Mouse (Mus musculus) midbrain, embryonic 14.5 days (tissue): Measurements from ENCODE around the gene Gjb5. TPM values are rescaled to one million over a fixed set of nuclear protein-coding genes. Genes with fewer than 3 reads are reported as not detected.

ENCODE experiments used
- ATAC-seq: fragments of 200-750 bp; cut with Nextera tagmentation; 2 replicates; pipeline ENCODE4 v1.8.0; 2017; ENCODE audit warnings: moderate number of reproducible peaks, moderate library complexity; ENCODE audit not compliant: low FRiP score, low TSS enrichment
- DNase-seq: peaks from one replicate; pipeline ENCODE4 v3.0.0-alpha.2; 2015
- H3K27ac ChIP-seq: fragments of 300-500 bp; sonication (generic); replicated peaks from 2 replicates; pipeline ENCODE4 v1.5.1; 2014; ENCODE audit warnings: mild to moderate bottlenecking, low read depth, low read length, moderate library complexity
- H3K27me3 ChIP-seq: fragments of 300-500 bp; sonication (generic); 2 replicates; pipeline ENCODE4 v1.6.1; 2014; ENCODE audit warnings: low read length, control low read depth, mixed read lengths; ENCODE audit not compliant: control insufficient read depth, insufficient read depth
- H3K36me3 ChIP-seq: fragments of 300-500 bp; sonication (generic); 2 replicates; pipeline ENCODE4 v1.6.1; 2014; ENCODE audit warnings: low read length, control low read depth; ENCODE audit not compliant: control insufficient read depth, insufficient read depth
- H3K4me1 ChIP-seq: fragments of 300-500 bp; sonication (generic); 2 replicates; pipeline ENCODE4 v1.6.1; 2014; ENCODE audit warnings: mild to moderate bottlenecking, antibody characterized with exemption, low read length, control low read depth; ENCODE audit not compliant: control insufficient read depth, insufficient read depth
- H3K4me2 ChIP-seq: fragments of 300-500 bp; sonication (generic); 2 replicates; pipeline ENCODE4 v1.6.1; 2014; ENCODE audit warnings: mild to moderate bottlenecking, low read length, moderate library complexity
- H3K4me3 ChIP-seq: fragments of 300-500 bp; sonication (generic); replicated peaks from 2 replicates; pipeline ENCODE4 v1.5.1; 2014; ENCODE audit warnings: low read depth, low read length
- H3K9ac ChIP-seq: fragments of 300-500 bp; sonication (generic); replicated peaks from 2 replicates; pipeline ENCODE4 v1.6.1; 2014; ENCODE audit warnings: mild to moderate bottlenecking, low read length, moderate library complexity
- H3K9me3 ChIP-seq: fragments of 300-500 bp; sonication (generic); 2 replicates; pipeline ENCODE4 v1.6.1; 2016; ENCODE audit warnings: low read length, control low read depth, mixed read lengths; ENCODE audit not compliant: control insufficient read depth
- WGBS: fragments of 180-500 bp; shearing (Covaris S2); extraction: QIAGEN DNeasy Blood & Tissue Kit; methylation state at CpG from one replicate; pipeline ENCODE4 v1.1.7; 2014; 5-methylcytosine and 5-hydroxymethylcytosine counted together
- polyA plus RNA-seq: library from polyadenylated mRNA; unstranded; fragments of >200 nt; fragmentation: Nextera tagmentation; extraction: Ambion mirVana; gene quantifications from 2 replicates; pipeline ENCODE4 v1.2.1, GENCODE M21; 2014

The Gjb5 gene
- polyA plus RNA-seq, 1 experiment from 2014 or later = not detected

DNA sequence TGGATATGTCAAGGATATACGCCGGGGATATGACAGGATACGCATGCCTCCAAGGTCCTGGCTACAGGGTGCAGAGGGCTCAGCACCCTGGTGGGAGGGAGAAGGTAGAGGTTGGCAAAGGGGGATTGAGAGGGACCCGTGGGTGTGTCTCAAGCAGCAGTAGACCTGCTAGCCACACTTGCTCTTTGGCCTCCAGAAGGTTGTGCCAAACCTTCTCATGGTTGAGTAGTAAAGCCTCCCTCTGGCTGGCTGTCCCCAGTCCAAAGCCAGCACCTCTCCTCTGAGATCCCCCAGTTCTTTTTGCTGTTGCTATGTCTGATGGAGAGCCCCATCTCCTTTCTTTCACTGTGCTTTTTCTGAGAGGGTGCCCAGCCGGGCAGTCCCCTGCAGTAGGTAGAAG lies 32.7 kb downstream of the Gjb5 start:
- WGBS = 89% methylated on average over 5 of the region's 5 CpGs
- ATAC-seq (no peak), DNase-seq (no peak)
- Histone ChIP-seq H3K4me3 (no peak overlapping the region), H3K4me2 (no peak overlapping the region), H3K27ac (no peak overlapping the region), H3K4me1 (peaks cover 5% of the 10 kb centered on the region; the same call in 1 of the 2 replicates), H3K27me3 (peaks cover 6% of the 10 kb centered on the region), H3K9me3 (no peaks in the 10 kb centered on the region), H3K36me3 (no peaks in the 10 kb centered on the region), H3K9ac (no peak overlapping the region)

DNA sequence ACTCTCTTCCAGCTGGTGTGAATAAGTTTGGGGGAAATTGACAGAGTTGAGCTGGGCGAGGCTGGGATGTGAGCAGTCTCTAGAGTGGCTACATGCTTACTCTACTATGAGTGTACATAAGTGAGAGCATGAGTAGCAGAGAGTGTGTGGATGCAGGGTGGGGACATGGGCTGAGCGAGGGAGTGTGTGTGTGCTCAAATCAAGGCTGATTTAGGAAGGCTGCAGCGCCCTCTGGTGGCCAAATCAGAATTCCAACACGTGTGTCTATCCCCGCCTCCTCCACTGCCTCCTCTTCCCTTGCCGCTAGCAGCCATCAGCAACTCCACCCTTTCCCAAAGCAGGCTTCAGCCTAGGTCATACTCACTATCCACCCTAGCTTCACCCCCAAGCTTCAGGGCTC lies 33.2 kb downstream of the Gjb5 start:
- no peak overlapping the region for H3K4me2 ChIP-seq
- no peaks in the 10 kb centered on the region for H3K9me3 ChIP-seq
- no peak overlapping the region for H3K4me3 ChIP-seq
- H3K9ac ChIP-seq = no peak overlapping the region
- DNase-seq (peak; percentile 94), ATAC-seq (no peak; the same call in 1 of the 2 replicates)
- H3K27ac ChIP-seq = no peak overlapping the region
- H3K36me3 ChIP-seq = no peaks in the 10 kb centered on the region
- WGBS = 5% methylated on average over 6 of the region's 6 CpGs
- peaks cover 1% of the 10 kb centered on the region; the same call in 1 of the 2 replicates for H3K27me3 ChIP-seq
- no peaks in the 10 kb centered on the region for H3K4me1 ChIP-seq

DNA sequence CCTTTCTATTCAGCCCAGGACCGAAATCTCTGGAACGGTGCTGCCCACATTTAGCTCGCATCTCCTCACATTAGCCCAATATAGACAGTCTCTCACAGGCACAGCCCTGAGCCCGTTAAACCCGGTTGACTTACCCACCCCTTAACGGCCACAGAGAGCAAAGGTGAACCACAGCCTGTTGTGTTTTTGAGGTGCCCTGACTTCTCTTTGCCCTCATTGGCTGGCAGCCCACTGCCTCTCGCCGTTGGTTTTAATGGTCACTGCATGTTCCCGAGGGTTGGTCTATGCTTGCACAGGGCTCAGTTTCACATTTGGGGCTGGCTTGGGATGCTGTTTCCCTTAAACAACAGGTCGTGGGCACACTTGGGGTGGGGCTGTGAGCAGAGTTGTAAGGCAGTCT lies 33.7 kb downstream of the Gjb5 start:
- Histone ChIP-seq H3K9me3 (no peaks in the 10 kb centered on the region), H3K4me3 (no peak overlapping the region), H3K36me3 (no peaks in the 10 kb centered on the region), H3K4me2 (no peak overlapping the region), H3K9ac (no peak overlapping the region), H3K4me1 (no peaks in the 10 kb centered on the region), H3K27ac (no peak overlapping the region), H3K27me3 (no peaks in the 10 kb centered on the region; the same call in 1 of the 2 replicates)
- DNase-seq = no peak
- no peak for ATAC-seq
- 81% methylated on average over 10 of the region's 10 CpGs for WGBS

DNA sequence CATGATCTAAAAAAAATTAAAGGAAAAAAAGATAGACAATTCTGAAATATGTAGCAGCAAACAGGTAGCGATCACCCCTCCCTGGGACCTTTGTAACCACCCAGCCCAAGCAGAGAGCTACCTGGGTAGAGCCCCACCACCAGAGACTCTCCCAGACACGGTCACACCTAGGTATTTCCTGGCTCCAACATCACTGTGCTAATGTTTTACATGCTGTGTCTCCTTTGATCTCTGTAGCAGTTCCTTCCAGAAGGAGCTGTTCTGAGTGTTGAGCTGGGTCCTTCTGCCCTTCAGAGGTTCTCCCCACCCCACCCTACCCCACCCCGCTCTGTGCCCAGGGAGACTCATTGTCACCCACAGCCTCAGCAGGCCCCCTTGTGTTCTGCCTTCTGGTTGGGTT lies 34.3 kb downstream of the Gjb5 start:
- Histone ChIP-seq H3K9ac (no peak overlapping the region), H3K4me3 (no peak overlapping the region), H3K4me2 (no peak overlapping the region), H3K27ac (no peak overlapping the region), H3K4me1 (no peaks in the 10 kb centered on the region), H3K9me3 (no peaks in the 10 kb centered on the region), H3K36me3 (no peaks in the 10 kb centered on the region), H3K27me3 (no peaks in the 10 kb centered on the region)
- WGBS = 94% methylated on average over 3 of the region's 3 CpGs
- ATAC-seq (no peak), DNase-seq (no peak)

DNA sequence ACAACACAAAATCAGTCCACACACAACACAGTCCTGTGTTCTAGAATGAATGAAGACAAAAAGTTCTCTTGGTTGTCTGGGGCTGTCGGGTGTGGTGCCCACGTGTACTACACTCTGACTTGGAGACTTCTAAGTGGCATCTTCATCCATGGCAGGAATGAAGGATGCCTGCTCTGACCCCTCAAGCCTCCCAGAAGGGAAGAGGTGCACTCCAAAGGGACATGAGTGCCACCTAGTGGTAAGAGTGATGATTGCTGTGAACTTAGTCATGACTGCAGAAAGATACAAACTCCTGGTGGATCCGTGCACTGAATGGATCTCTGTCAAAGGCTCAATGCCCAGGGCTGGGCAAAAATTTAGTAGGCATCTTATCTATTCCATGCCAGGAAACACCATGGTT lies 38.4 kb downstream of the Gjb5 start:
- H3K27me3 ChIP-seq = no peaks in the 10 kb centered on the region
- H3K36me3 ChIP-seq = no peaks in the 10 kb centered on the region
- H3K4me2 ChIP-seq = no peak overlapping the region
- DNase-seq (peak; percentile 92), ATAC-seq (no peak)
- H3K4me1 ChIP-seq = no peaks in the 10 kb centered on the region
- 4% methylated on average over 3 of the region's 3 CpGs for WGBS
- H3K9ac ChIP-seq = no peak overlapping the region
- no peak overlapping the region for H3K4me3 ChIP-seq
- H3K9me3 ChIP-seq = no peaks in the 10 kb centered on the region
- H3K27ac ChIP-seq = no peak overlapping the region

DNA sequence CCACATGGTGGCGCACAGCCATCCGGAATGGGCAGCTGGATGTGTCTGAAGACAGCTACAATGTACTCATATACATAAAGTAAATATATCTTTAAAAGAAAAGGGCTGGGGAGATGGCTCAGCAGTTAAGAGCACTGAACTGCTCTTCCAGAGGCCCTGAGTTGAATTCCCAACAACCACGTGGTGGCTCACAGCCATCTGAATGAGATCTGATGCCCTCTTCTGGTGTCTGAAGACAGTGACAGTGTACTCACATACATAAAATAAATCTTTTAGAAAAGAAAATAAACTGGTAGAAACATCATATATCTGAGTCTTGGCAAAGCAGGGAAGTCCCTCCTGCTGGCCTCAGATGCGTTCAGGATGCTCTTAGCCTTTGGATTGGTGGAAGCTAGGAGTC lies 40.8 kb downstream of the Gjb5 start:
- Histone ChIP-seq H3K4me1 (peaks cover 13% of the 10 kb centered on the region), H3K4me2 (no peak overlapping the region), H3K9ac (no peak overlapping the region), H3K27me3 (no peaks in the 10 kb centered on the region), H3K27ac (no peak overlapping the region), H3K9me3 (no peaks in the 10 kb centered on the region), H3K36me3 (no peaks in the 10 kb centered on the region), H3K4me3 (no peak overlapping the region)
- ATAC-seq (no peak), DNase-seq (peak; percentile 37)
- WGBS = 51% methylated on average over 4 of the region's 4 CpGs

DNA sequence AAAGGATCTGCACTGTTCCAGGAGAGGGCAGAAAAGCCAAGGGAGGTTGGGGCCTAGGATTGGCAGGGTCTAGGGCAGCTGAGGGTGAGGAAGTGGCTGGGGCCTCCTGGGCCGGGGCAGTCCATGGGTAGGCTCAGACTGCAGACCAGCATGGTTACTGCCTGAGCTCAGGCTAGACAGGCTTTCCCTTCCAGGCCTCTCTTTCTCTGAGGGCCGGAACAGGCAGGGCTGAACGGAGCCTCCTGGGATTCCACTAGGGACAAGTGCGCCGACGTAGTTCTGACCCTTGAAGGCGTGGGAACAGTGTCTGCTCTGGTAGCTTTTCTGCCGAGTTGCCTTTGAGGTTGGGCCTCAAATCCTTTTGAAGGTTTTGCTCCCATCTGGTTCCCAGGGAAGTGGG lies 42.2 kb downstream of the Gjb5 start:
- no peak for DNase-seq
- H3K4me1 ChIP-seq = peaks cover 13% of the 10 kb centered on the region
- no peaks in the 10 kb centered on the region for H3K9me3 ChIP-seq
- no peak for ATAC-seq
- no peak overlapping the region for H3K9ac ChIP-seq
- no peaks in the 10 kb centered on the region for H3K36me3 ChIP-seq
- no peaks in the 10 kb centered on the region for H3K27me3 ChIP-seq
- no peak overlapping the region for H3K4me2 ChIP-seq
- no peak overlapping the region for H3K27ac ChIP-seq
- no peak overlapping the region for H3K4me3 ChIP-seq
- 75% methylated on average over 8 of the region's 8 CpGs for WGBS

DNA sequence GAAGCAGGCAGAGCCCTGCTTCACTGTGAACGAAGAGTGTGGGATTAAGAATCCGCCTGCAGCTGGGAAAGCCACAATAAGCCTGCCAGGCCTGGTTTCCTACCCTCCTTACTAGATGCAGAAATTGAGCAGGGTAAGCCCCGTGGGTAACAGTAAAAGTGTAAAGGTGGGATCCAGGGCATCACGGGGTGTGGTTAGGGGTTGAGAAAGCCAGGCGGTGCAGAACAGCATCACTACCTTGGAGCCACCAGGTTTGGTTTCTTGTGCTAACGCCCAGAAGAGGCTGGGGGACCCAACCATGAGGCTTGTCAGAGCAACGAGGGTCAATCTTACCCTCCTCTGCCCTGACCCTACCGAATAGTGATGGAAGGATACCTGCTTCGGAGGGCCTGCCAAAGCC lies 43.4 kb downstream of the Gjb5 start:
- Histone ChIP-seq H3K4me1 (peaks cover 13% of the 10 kb centered on the region), H3K9me3 (no peaks in the 10 kb centered on the region), H3K4me3 (0 out of 2 replicates have a peak overlapping the region, but pooled peaks have one; percentile 46), H3K9ac (peak overlapping the region; percentile 65; the same call in 1 of the 2 replicates), H3K27ac (no peak overlapping the region), H3K4me2 (peak overlapping the region; percentile 88), H3K27me3 (no peaks in the 10 kb centered on the region), H3K36me3 (no peaks in the 10 kb centered on the region)
- DNase-seq = peak; percentile 24
- no peak for ATAC-seq
- 45% methylated on average over 9 of the region's 9 CpGs for WGBS

DNA sequence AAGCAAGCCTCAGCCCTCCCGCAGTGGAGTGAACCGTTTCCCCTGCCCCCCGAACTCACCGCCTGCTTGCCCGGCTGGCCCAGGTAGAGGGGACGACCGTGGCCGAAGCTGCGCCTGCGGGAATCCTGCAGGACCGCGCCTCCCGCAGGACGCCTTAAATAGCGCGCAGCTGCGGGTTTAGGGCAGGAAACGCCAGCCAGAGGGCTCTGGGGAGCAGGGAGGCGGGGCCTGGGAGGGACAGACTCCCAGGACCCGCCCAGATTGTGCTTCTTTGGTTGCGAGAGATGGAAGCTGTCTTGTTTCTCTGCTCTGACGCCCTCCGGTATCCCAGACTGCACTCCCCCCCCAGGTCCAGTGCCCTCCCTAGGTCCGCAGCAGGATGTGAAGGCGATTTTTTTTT lies 44.1 kb downstream of the Gjb5 start, which contains the start of gene Gja4:
Gene Gja4, minus strand, starts transcription at position 179 of the 400 bp plus-strand sequence.
- DNase-seq (peak; percentile 89), ATAC-seq (peak; percentile 53; the same call in 1 of the 2 replicates)
- Histone ChIP-seq H3K9me3 (no peaks in the 10 kb centered on the region), H3K4me3 (peak within 1 kb of the TSS; percentile 46), H3K27me3 (no peaks in the 10 kb centered on the region), H3K36me3 (no peaks in the 10 kb centered on the region), H3K4me2 (peak within 1 kb of the TSS; percentile 88), H3K27ac (no peak within 1 kb of the TSS), H3K4me1 (peaks cover 13% of the 10 kb centered on the region), H3K9ac (peak within 1 kb of the TSS; percentile 65)
- under 1% methylated on average over 25 of the region's 25 CpGs for WGBS
